Mouse (Mus musculus): ENCODE measurements around the gene Adgrb3.
A peak's percentile ranks its signal among the peaks of the same experiment; 100 is the strongest.
"Not testable (repeated sequence)": the region's sequence is repeated elsewhere in the genome, so short reads cannot be mapped to it uniquely, and the experiment has no call there.

Gene Adgrb3

GRCm38 (mm10) chr1:25504313-25504712 is 325.2 kb downstream of the Adgrb3 start:
- no peak for DNase-seq

- DNase-seq = no peak
Observed at GRCm38 (mm10) chr1:25503524-25503923, 326.0 kb downstream of the Adgrb3 start.

GRCm38 (mm10) chr1:25495202-25495914 is 334.1 kb downstream of the Adgrb3 start:
- DNase-seq = no peak

GRCm38 (mm10) chr1:25491503-25491902 is 338.0 kb downstream of the Adgrb3 start:
- DNase-seq = peak; percentile 57

GRCm38 (mm10) chr1:25490174-25490573 is 339.3 kb downstream of the Adgrb3 start:
- DNase-seq = no peak

- DNase-seq = no peak
Observed at GRCm38 (mm10) chr1:25475699-25476098, 353.8 kb downstream of the Adgrb3 start.

GRCm38 (mm10) chr1:25474469-25474868 is 355.0 kb downstream of the Adgrb3 start:
- no peak for DNase-seq

- DNase-seq = not testable (repeated sequence)
Observed at GRCm38 (mm10) chr1:25471612-25472011, 357.9 kb downstream of the Adgrb3 start.

- no peak for DNase-seq
Observed at GRCm38 (mm10) chr1:25462612-25463011, 366.9 kb downstream of the Adgrb3 start.

- no peak for DNase-seq
Observed at GRCm38 (mm10) chr1:25435506-25435905, 394.0 kb downstream of the Adgrb3 start.

GRCm38 (mm10) chr1:25430219-25430862 is 399.2 kb downstream of the Adgrb3 start:
- DNase-seq = no peak

- DNase-seq = no peak
Observed at GRCm38 (mm10) chr1:25420701-25421100, 408.8 kb downstream of the Adgrb3 start.

- DNase-seq = no peak
Observed at GRCm38 (mm10) chr1:25419378-25419777, 410.1 kb downstream of the Adgrb3 start.

- DNase-seq = no peak
Observed at GRCm38 (mm10) chr1:25415084-25415483, 414.4 kb downstream of the Adgrb3 start.

GRCm38 (mm10) chr1:25364186-25364585 is 465.3 kb downstream of the Adgrb3 start:
- DNase-seq = peak; percentile 48

GRCm38 (mm10) chr1:25358554-25358953 is 471.0 kb downstream of the Adgrb3 start:
- DNase-seq = no peak

- DNase-seq = peak; percentile 75
Observed at GRCm38 (mm10) chr1:25355486-25355885, 474.0 kb downstream of the Adgrb3 start.

- no peak for DNase-seq
Observed at GRCm38 (mm10) chr1:25344876-25345275, 484.6 kb downstream of the Adgrb3 start.

- peak; percentile 10 for DNase-seq
Observed at GRCm38 (mm10) chr1:25325406-25325805, 504.1 kb downstream of the Adgrb3 start.

GRCm38 (mm10) chr1:25317142-25317541 is 512.4 kb downstream of the Adgrb3 start:
- DNase-seq = no peak

GRCm38 (mm10) chr1:25312344-25312743 is 517.2 kb downstream of the Adgrb3 start:
- no peak for DNase-seq

- no peak for DNase-seq
Observed at GRCm38 (mm10) chr1:25310066-25310465, 519.4 kb downstream of the Adgrb3 start.

GRCm38 (mm10) chr1:25281471-25281870 is 548.0 kb downstream of the Adgrb3 start:
- peak; percentile 55 for DNase-seq

- no peak for DNase-seq
Observed at GRCm38 (mm10) chr1:25250562-25250961, 578.9 kb downstream of the Adgrb3 start.

GRCm38 (mm10) chr1:25242436-25242835 is 587.1 kb downstream of the Adgrb3 start:
- DNase-seq = no peak
